Mouse (Mus musculus): ENCODE measurements around the gene Rabgef1. TPM values are rescaled to one million over a fixed set of nuclear protein-coding genes. Genes with fewer than 3 reads are reported as not detected.
"Not testable (repeated sequence)": the region's sequence is repeated elsewhere in the genome, so short reads cannot be mapped to it uniquely, and the experiment has no call there.

Rabgef1 gene
- total RNA-seq, 2 experiments from 2014 or later: 48.8 to 51.1 TPM

DNA sequence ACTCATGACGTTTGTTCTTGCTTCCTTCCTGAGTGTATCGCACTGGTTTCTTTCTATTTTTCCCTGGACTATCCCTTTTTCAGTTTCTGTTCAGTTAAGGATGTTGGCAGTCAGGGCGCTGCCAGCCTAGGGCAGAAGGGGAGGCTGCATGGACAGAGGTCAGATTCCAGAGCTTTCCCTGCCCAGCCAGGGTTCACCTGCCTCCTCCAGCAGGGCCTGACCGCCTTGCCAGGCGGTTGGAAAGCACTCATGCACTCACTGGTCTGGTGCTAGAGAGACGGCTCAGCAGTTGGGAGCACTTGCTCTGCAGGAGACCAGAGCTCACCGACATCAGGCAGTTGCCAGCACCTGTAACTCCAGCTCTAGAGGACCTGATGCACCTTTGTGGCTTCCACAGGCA lies 67.6 kb downstream of the Rabgef1 start:
- DNase-seq (ENCODE audit: low spot score in 2 of 2): no peak
- TF ChIP-seq CTCF (conservative IDR thresholded peaks at IDR 0.05): no peak
- Histone ChIP-seq H3K4me3 (no peak overlapping the region), H3K27ac (no peak overlapping the region)

DNA sequence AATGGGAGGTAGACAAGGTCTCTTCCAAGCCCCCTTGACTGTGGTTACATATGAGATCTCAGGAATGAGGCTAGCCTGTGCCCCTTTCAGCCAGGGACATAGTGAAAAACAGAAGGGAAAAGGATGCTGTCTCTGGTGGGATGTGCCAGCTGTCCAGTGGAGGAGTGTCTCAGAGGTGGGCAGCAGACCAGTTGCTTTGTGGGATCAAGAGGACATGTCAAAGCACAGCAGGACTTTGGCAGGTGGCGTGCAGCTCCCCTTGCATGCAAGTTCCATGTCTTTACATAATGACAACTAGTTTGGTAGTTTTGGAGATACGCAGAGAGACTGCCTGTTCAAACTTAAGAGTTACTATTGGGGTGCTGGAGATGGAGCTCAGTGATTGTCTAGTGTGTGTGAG lies 68.3 kb downstream of the Rabgef1 start:
- H3K27ac ChIP-seq: no peak overlapping the region
- TF ChIP-seq CTCF (conservative IDR thresholded peaks at IDR 0.05): no peak
- no peak overlapping the region for H3K4me3 ChIP-seq
- DNase-seq (ENCODE audit: low spot score in 2 of 2): no peak

DNA sequence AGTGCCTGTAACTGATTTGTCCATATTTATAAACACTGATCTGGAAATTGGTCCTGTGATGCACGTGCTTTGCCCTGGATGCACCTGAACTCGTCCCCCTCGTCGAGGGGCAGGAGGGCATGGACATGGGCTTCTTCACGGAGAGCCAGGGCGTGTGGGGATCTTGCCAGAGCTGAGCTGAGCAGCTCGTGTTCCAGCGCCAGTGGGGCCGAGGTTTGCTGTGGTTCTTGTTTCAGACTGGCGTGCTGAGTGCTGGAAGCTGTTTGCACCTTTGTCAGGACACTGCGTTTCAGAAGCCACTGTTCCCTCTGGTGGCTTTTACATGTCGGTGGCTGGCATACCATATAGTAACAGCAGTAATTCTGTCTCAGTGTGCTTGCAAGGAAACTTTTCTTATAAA lies 69.8 kb downstream of the Rabgef1 start:
- Histone ChIP-seq H3K4me3 (no peak overlapping the region), H3K27ac (no peak overlapping the region)
- DNase-seq (ENCODE audit: low spot score in 2 of 2): no peak
- no peak for TF ChIP-seq CTCF (conservative IDR thresholded peaks at IDR 0.05)

DNA sequence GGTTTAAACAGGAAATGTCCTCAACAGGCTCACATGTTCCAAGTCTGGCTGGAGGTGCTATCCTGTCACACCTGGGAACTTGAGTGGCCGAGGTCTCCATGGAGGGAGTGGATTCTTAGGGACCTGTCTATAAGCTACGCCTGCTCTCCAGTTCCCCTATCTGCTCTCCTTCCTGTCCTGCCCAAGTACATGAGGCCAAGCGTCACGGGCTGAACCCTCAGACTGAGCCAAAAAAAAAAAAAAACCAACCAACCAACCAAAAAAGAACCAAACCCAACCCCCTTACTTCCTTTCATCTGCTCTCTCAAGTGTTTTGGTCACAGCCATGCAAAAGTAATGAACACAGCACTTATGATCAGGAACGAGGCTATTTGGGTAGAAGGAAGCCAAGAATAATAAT lies 76.2 kb downstream of the Rabgef1 start:
- TF ChIP-seq CTCF (conservative IDR thresholded peaks at IDR 0.05): no peak
- no peak for DNase-seq (ENCODE audit: low spot score in 2 of 2)
- Histone ChIP-seq H3K4me3 (no peak overlapping the region), H3K27ac (no peak overlapping the region)

- Histone ChIP-seq H3K27ac (peak overlapping the region; percentile 88), H3K4me3 (peak overlapping the region; percentile 88)
- DNase-seq (ENCODE audit: low spot score in 2 of 2): peak in 1 of 2 experiments; percentile 36
- TF ChIP-seq CTCF (conservative IDR thresholded peaks at IDR 0.05): peak; percentile 71
Measured at GRCm38 (mm10) chr5:130254164-130255016, 82.8 kb downstream of the Rabgef1 start.

DNA sequence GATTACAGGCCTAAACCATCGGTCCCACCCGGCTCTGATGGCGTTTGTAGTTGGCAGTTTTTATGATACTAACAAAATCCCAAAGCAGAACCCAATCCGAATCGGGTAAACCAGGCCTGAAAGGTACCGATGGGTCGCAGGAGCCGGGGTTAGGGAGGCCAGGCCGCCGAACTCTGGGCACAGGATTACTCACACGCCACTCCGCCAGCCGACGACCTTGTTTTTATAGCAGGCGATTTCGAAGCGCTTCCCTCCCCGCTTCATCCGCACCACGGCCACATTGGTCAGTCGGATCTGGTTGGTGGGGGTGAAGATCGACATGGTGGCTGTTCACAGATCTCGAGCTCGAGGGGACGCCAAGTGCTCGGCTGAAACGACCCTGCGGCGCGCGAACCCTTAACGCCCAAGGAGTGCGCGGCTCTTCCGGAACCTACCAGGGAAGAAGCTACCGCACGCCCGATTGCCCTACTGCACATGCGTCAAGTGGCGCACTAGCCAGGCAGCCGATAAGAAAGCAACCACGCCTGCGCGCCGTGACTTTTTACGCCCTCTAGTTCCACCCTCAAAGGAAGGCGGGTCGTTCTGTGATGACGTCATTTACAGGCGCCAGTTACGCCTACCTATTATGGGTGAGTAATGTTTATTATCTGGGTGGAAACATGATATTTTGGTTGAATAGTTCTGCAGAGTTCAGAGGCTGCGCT lies 83.6 kb downstream of the Rabgef1 start, which contains the start of the genes Sbds and Tyw1:
Gene Sbds (minus strand): TSS at position 514 of the 704 bp plus-strand sequence.
Gene Tyw1 (plus strand): TSS at position 603 of the 704 bp plus-strand sequence.
- no peak for TF ChIP-seq CTCF (conservative IDR thresholded peaks at IDR 0.05)

DNA sequence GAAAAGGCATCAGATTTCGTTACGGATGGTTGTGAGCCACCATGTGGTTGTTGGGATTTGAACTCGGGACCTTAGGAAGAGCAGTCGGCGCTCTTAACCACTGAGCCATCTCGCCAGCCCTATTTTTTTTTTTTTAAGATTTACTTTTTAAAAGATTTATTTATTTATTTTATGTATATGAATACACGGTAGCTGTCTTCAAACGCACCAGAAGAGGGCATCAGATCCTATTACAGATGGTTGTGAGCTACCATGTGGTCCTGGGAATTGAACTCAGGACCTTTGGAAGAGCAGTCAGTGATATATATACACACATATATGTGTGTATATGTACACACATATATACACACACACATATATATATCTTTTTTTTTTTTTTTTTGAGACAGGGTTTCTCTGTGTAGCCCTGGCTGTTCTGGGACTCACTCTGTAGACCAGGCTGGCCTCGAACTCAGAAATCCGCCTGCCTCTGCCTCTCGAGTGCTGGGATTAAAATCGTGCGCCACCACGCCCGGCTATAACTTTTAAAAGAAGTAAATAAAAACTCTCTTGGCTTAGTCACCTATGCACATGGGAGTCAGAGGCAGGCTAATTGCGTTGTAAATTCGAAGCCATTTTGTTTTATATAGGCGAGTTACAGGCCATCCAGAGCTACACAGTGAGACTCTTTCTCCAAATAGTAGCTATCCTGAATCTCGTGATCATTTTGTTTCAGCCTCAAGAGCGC lies 84.4 kb downstream of the Rabgef1 start:
- TF ChIP-seq CTCF (conservative IDR thresholded peaks at IDR 0.05): peak; percentile 55
- Histone ChIP-seq H3K4me3 (peak overlapping the region; percentile 90), H3K27ac (peak overlapping the region; percentile 88)
- DNase-seq (ENCODE audit: low spot score in 2 of 2): not testable (repeated sequence)

More for the DNA sequence above, 83.6 kb downstream of the Rabgef1 start, which contains the start of the genes Sbds and Tyw1:
- peak; percentile 96 to 98 for DNase-seq (ENCODE audit: low spot score in 2 of 2)
- Histone ChIP-seq H3K27ac (peak within 1 kb of the TSS; percentile 88), H3K4me3 (peak within 1 kb of the TSS; percentile 90)

DNA sequence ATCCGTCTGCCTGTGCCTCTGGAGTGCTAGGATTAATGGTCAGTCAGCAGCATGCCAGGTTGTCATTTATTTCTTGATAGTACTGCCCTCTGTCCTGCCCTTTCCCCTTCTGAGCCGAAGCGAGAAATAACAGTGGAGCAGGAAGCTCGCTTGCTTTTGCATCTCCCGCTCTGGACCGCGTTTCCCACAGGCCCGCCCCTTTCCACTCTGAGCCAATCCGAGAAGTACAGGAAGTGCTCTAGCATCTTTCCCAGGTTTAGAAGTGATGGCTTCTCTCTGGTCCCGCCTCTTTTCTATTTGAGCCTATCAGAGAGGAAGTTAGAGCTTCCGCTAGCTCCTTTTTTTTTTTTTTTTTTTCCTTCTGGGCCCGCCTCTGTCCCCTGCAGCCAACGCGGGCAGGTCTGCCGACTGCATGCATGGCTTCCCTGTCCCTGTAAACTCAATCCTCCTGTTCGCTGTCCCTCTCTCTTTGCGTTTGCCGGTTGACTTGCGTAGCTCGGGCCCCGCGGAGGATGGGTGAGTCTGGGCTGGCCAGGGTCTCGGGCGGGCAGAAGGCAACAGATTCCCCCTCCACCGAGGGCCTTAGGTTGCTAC lies 85.2 kb downstream of the Rabgef1 start:
- Histone ChIP-seq H3K27ac (peak overlapping the region; percentile 87), H3K4me3 (peak overlapping the region; percentile 90)
- DNase-seq (ENCODE audit: low spot score in 2 of 2): peak; percentile 90 to 97
- TF ChIP-seq CTCF (conservative IDR thresholded peaks at IDR 0.05): no peak

DNA sequence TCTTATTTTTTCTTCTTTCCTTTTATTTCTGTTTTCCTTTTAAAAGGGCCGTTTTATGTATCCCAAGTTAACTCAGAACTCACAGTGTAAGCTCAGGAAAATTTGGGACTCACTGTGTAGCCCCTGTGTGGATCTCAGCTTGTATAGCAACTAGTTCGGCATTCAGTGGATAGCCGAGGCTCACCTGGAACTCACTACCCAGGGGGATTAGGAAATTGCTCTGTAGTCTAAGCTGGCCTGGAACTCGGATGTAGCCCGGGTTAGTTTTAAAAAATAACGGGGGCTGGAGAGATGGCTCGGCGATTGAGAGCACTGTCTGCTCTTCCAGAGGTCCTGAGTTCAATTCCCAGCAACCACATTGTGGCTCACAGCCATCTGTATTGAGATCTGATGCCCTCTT lies 85.7 kb downstream of the Rabgef1 start:
- DNase-seq (ENCODE audit: low spot score in 2 of 2): no peak
- Histone ChIP-seq H3K27ac (peak overlapping the region; percentile 87), H3K4me3 (peak overlapping the region; percentile 90)
- TF ChIP-seq CTCF (conservative IDR thresholded peaks at IDR 0.05): no peak

- DNase-seq (ENCODE audit: low spot score in 2 of 2): no peak
- peak; percentile 77 for TF ChIP-seq CTCF (conservative IDR thresholded peaks at IDR 0.05)
- Histone ChIP-seq H3K27ac (no peak overlapping the region), H3K4me3 (no peak overlapping the region)
Measured at GRCm38 (mm10) chr5:130263454-130263853, 91.9 kb downstream of the Rabgef1 start.

Other genes starting within 250 kb of the Rabgef1 start
- 10 to 100 TPM; 42.2 to 44.0 TPM for gene Vkorc1l1, start 229.8 kb upstream of the Rabgef1 start, total RNA-seq (2021)
- 10 to 100 TPM; 10.9 to 11.4 TPM for gene Gusb, start 168.7 kb upstream of the Rabgef1 start, total RNA-seq (2021)
- 10 to 100 TPM; 18.2 to 27.3 TPM for gene Asl, start 142.6 kb upstream of the Rabgef1 start, total RNA-seq (2021)
- gene Crcp, start 142.5 kb upstream of the Rabgef1 start, total RNA-seq (2021): 10 to 100 TPM; 35.6 to 35.7 TPM
- gene Tpst1, start 98.5 kb upstream of the Rabgef1 start, total RNA-seq (2021): 10 to 100 TPM; 48.7 to 49.1 TPM
- gene Kctd7, start 26.9 kb upstream of the Rabgef1 start, total RNA-seq (2021): 10 to 100 TPM; 10.3 to 12.8 TPM
- gene Tmem248, start 45.3 kb downstream of the Rabgef1 start, total RNA-seq (2021): 10 to 100 TPM; 39.7 to 41.4 TPM
- 10 to 100 TPM; 76.5 to 81.9 TPM for gene Sbds, start 83.7 kb downstream of the Rabgef1 start, total RNA-seq (2021)
- gene Tyw1, start 83.8 kb downstream of the Rabgef1 start, total RNA-seq (2021): 10 to 100 TPM; 16.2 to 17.7 TPM
- 100 to 1,000 TPM; 129 to 132 TPM for gene Caln1, start 197.7 kb downstream of the Rabgef1 start, total RNA-seq (2021)
- 1 to 10 TPM; 1.9 to 2.9 TPM for gene A330070K13Rik, start 212.8 kb downstream of the Rabgef1 start, total RNA-seq (2021)

Data from layer of hippocampus, adult 2 months (tissue).